Mouse (Mus musculus) bone marrow, adult 2 months (tissue): Measurements from ENCODE around the gene Unc13d.

ENCODE experiments used
- CTCF ChIP-seq: fragments of 200-500 bp; IDR thresholded peaks from 2 replicates; pipeline ENCODE4 v1.5.1; 2011; ENCODE audit warnings: low read length, control low read depth; ENCODE audit not compliant: control insufficient read depth, insufficient read depth
- POLR2A ChIP-seq: fragments of 200-500 bp; IDR thresholded peaks from 2 replicates; pipeline ENCODE4 v1.6.1; 2011; ENCODE audit warnings: low read depth, mild to moderate bottlenecking, control low read depth, low read length, borderline replicate concordance; ENCODE audit not compliant: control insufficient read depth

DNA sequence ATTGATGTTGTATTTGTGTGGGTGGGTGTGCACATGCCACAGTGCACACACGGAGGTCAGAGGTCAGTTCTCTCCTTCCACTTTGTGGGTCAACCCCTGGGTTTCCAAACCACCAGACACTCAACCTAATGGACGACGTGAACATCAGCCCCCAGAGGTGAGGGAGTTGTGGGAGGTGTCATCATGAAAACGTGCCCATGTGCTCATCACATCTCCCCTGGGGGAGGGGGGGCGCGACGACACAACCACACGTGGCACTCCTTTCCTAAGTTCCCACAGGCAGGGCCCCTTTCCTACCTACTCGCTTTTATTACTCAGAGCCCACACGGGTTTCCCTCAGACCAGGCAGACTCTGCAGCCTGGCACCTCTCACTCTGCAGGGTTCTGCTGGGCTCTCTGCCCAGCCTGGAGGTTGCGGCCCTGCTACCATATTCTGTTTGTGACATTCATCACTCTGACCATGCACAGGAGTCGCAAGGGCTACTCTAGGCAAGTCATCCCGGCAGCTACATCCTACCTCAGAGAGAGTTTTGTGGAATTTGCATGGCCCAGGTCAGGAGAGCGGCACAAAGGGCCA lies 5.4 kb upstream of the Unc13d start:
- no peak for TF ChIP-seq CTCF
- TF ChIP-seq POLR2A = no peak
